Mouse (Mus musculus): ENCODE measurements at regions not wholly inside any gene's neighbourhood (a gene's known extent, or its start where the extent isn't known, plus 50 kb on each side); places are given as distances from the start of the nearest gene placed in this dataset.

GRCm38 (mm10) chr3:42286471-42286870 is 544.1 kb downstream of the D3Ertd751e start:
- no peak for DNase-seq (ENCODE audit: low spot score in 2 of 2)

GRCm38 (mm10) chr3:42312424-42312823 is 570.0 kb downstream of the D3Ertd751e start:
- no peak for DNase-seq (ENCODE audit: low spot score in 2 of 2)

- DNase-seq (ENCODE audit: low spot score in 2 of 2), result no peak
Measured at GRCm38 (mm10) chr3:42327708-42328107, 585.3 kb downstream of the D3Ertd751e start.

- DNase-seq (ENCODE audit: low spot score in 2 of 2), result peak in 1 of 2 experiments; percentile 17
Measured at GRCm38 (mm10) chr3:42342806-42343205, 600.4 kb downstream of the D3Ertd751e start.

- no peak for DNase-seq (ENCODE audit: low spot score in 2 of 2)
Measured at GRCm38 (mm10) chr3:42376785-42377184, 634.4 kb downstream of the D3Ertd751e start.

- peak; percentile 33 to 56 for DNase-seq (ENCODE audit: low spot score in 2 of 2)
Measured at GRCm38 (mm10) chr3:42382151-42382550, 639.7 kb downstream of the D3Ertd751e start.

- DNase-seq (ENCODE audit: low spot score in 2 of 2), result no peak
Measured at GRCm38 (mm10) chr3:42402716-42403115, 660.3 kb downstream of the D3Ertd751e start.

GRCm38 (mm10) chr3:42408958-42409633 is 666.7 kb downstream of the D3Ertd751e start:
- DNase-seq (ENCODE audit: low spot score in 2 of 2), result peak in 1 of 2 experiments; percentile 29

- DNase-seq (ENCODE audit: low spot score in 2 of 2), result no peak
Measured at GRCm38 (mm10) chr3:42427363-42427762, 685.0 kb downstream of the D3Ertd751e start.

DNA sequence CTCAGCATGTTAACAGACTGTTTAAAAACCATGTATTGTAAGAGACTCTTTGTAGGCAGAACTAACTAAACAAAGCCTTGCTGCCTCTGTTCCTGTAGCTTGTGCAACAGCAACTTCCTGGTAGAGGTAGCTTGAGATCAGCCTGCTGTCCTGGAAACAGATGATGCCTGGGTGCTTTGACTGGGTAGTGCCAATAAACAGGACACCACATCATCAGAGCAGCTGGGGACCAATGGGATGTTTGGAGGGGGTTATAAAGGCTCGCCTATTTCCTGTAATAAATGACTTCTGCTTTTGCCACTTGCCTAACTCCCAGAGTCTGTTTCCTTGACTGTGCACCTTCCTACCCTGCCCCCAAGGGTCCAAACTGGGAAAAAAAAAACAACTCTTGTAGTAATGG is 707.2 kb downstream of the D3Ertd751e start:
- DNase-seq (ENCODE audit: low spot score in 2 of 2), result no peak

DNA sequence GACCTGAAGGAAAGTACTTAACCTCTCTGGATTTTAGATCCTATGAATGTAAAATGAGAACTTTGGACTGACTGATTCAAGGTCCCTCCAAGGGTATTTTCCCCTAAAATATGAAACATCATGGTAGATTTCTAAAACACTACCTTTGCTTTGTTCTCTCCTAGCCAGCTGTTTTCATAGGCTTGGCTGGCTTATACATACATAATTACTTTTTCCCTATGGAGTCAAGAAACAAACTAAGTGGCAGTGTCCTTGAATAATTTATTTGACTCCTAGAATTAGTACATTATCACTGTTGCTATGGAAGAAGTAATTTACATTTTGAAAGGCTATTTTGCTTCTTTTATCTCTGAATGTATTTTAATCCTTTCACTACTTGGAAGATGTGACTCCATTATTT is 721.9 kb downstream of the D3Ertd751e start:
- no peak for DNase-seq (ENCODE audit: low spot score in 2 of 2)

DNA sequence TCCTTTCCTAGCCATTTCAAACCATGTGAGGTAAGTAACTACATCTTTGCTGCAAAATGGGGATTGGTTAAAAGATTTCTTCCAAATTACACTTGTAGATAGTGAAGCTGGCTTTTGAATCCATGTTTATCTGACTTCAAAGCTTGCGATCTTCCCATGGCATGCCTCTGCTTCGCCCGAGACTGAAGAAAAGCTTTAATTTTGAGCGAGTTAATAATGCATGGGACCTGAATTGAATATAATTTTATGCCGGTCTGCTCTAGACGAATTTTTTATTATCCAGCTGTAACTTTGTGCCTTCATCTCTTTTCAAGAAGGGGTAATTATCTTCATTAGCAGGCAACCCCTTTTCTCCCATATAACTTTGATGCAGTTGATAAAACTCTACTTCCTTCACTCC is 724.7 kb downstream of the D3Ertd751e start:
- DNase-seq (ENCODE audit: low spot score in 2 of 2), result no peak

- no peak for DNase-seq (ENCODE audit: low spot score in 2 of 2)
Measured at GRCm38 (mm10) chr3:42514922-42515593, 772.6 kb downstream of the D3Ertd751e start.

- no peak for DNase-seq (ENCODE audit: low spot score in 2 of 2)
Measured at GRCm38 (mm10) chr3:42516286-42516685, 773.9 kb downstream of the D3Ertd751e start.

GRCm38 (mm10) chr3:42531397-42531796 is 789.0 kb downstream of the D3Ertd751e start:
- peak; percentile 35 to 49 for DNase-seq (ENCODE audit: low spot score in 2 of 2)

DNA sequence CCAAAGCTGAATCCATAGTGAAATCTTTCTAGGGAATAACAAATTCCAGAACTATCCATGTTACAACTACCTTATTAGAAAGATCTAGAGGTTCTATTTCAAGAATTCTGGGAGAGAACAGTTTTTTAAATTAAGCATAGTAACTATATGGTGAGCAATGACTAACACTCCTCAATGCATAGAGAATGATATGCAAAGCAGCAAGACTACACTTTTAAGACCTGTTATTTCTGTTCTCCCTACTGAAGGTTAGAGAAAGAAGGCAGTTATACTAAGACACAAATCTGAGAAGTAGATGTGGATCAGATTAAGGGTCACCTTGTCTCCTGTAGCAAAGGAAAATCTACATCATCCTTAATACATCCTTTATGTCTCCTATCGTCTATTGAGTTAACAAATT is 824.3 kb downstream of the D3Ertd751e start:
- DNase-seq (ENCODE audit: low spot score in 2 of 2), result no peak

GRCm38 (mm10) chr3:42570364-42571024 is 828.1 kb downstream of the D3Ertd751e start:
- DNase-seq (ENCODE audit: low spot score in 2 of 2), result no peak

DNA sequence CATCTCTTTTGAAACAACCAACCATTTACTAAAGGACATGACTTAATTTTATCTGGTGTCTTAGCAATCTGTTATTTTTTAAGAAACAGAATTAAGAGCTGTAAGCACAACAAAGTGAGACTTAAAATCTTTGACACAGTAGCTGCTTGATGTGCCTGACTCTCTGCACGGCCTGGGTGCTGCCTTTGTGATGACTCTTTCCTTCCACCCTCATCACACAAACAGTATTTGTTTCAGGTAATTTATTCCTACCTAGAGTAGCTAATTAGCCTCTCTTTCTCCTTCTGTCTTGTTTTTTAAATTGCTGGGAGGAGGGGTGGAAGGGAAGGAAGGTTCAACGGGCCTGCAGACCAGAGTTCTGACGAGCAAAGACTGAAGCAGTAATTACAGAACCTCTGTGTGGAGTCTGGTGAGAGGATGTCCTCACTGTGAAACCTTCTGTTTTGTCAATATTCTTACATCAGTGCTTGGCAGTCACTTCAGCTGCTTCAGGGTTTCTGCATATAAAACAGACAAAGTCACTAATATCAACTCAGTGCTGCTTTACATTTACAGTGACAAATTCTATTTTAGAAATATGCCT is 829.6 kb downstream of the D3Ertd751e start:
- no peak for DNase-seq (ENCODE audit: low spot score in 2 of 2)

DNA sequence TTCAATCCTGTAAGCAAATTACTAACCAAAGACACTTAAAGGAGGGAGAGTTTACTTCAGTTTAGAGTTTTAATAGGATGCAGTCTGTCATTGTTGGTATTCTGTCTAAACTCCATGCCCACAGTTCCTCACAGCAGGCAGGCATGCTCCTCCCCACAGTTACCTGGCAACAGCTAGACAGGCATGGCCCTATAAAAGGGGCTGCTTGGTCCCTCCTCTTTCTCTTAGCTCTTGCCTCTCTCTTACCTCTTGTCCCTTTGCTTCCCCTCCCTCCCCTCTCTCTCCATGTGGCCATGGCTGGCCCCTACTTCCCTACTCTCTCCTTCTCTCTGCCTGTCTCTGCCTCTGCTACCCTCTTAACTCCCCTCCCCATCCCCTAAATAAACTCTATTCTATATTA is 830.7 kb downstream of the D3Ertd751e start:
- DNase-seq (ENCODE audit: low spot score in 2 of 2), result no peak

- DNase-seq (ENCODE audit: low spot score in 2 of 2), result no peak
Measured at GRCm38 (mm10) chr3:42582311-42582710, 839.9 kb downstream of the D3Ertd751e start.

DNA sequence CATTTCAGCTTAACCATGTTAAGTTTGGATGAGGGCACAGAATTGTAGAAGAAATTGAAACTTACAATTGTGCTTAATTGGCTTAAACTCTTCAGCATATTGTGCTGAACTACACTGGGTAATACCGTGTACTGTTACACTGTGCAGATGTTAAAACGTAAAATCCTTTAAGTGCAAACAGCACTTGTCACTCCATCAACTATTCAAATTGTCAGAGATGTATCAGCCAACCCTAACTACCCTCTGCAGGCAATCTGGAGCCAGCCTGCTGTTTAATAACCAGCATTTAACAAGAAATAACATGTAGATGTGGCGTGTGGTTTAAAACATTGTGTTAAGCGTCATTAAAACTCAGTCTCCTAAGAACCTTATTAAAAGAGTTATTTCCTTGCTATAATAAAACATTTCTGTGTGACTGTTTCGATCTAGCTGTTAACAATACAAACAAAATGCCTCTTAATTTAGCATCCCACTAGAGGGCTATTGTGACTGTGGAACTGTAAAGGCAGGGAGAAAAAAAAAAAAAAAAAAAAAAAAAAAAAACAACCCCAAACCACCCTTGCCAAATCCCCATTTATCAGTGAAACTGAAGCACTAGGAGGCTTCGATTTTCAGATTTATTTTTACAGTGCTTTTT is 845.0 kb downstream of the D3Ertd751e start:
- no peak for DNase-seq (ENCODE audit: low spot score in 2 of 2)

DNA sequence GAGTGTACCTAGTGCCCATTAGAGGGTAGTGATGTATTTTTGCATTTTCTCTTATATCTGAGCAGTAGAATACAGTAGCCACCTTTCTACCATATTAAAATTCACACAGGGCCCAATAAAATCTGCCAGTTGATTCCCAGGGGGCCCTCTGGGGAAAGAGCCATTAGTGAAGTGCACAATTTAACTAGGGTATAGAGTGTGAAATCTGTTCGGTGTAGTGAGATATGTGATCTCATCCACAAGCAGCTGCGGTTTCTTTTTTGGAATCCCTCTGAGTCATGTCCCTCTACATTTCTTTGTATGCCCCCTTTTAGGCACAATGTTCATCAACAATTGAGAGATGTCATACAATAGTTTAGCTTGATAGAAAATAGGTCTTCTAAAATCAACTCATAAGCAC is 847.1 kb downstream of the D3Ertd751e start:
- DNase-seq (ENCODE audit: low spot score in 2 of 2), result no peak
